Mouse (Mus musculus) CH12.LX (cell line): ENCODE measurements around the gene Pou3f4. TPM values are rescaled to one million over a fixed set of nuclear protein-coding genes. Genes with fewer than 3 reads are reported as not detected.

Experiments used
- DNase-seq: peaks from one replicate; pipeline ENCODE4 v3.0.0-alpha.2; 2013; ENCODE audit errors: extremely low read depth
- H3K27ac ChIP-seq: 2 replicates; pipeline ENCODE4 v1.5.1; 2012; ENCODE audit warnings: low read depth, mild to moderate bottlenecking, control low read depth, moderate library complexity; ENCODE audit not compliant: insufficient read depth
- H3K27me3 ChIP-seq: replicated peaks from 2 replicates; pipeline ENCODE3; 2012; ENCODE audit warnings: inconsistent platforms
- H3K36me3 ChIP-seq, 2 experiments: replicated peaks in 1 of 2; 2 replicates each; pipeline versions ENCODE3 to v1.6.1; 2012; ENCODE audit warnings: inconsistent platforms in 1 of 2, low read length in 1 of 2, mild to moderate bottlenecking in 1 of 2, mixed read lengths in 1 of 2, moderate library complexity in 1 of 2; ENCODE audit not compliant: control insufficient read depth in 1 of 2, insufficient read depth in 1 of 2
- H3K4me1 ChIP-seq, 2 experiments: 2 replicates each; pipeline ENCODE4 v1.6.1; 2012; ENCODE audit warnings: inconsistent platforms in 1 of 2, moderate library complexity in 1 of 2; ENCODE audit not compliant: insufficient read depth in 2 of 2, control insufficient read depth in 1 of 2
- H3K4me2 ChIP-seq: 2 replicates; pipeline ENCODE4 v1.6.1; 2012; ENCODE audit warnings: low read depth, mild to moderate bottlenecking, control low read depth; ENCODE audit not compliant: poor library complexity, insufficient read depth, severe bottlenecking
- H3K4me3 ChIP-seq, 3 experiments: fragments of 150-350 bp in 1 of 3; sonication (generic) in 1 of 3; replicated peaks in 1 of 3; 2 replicates each; pipeline versions ENCODE3 to v1.5.1; 2011 to 2012; ENCODE audit warnings: low read depth in 2 of 3, low read length in 2 of 3, mild to moderate bottlenecking in 2 of 3, moderate library complexity in 2 of 3, control low read depth in 1 of 3, improper control_type of control experiment in 1 of 3, inconsistent platforms in 1 of 3, mixed read lengths in 1 of 3; ENCODE audit not compliant: poor library complexity in 1 of 3
- H3K79me2 ChIP-seq: replicated peaks from 2 replicates; pipeline ENCODE4 v1.6.1; 2012; ENCODE audit warnings: mild to moderate bottlenecking, moderate library complexity; ENCODE audit not compliant: control insufficient read depth, poor library complexity, insufficient read depth, severe bottlenecking; ENCODE audit errors: extremely low read depth
- H3K9ac ChIP-seq: 2 replicates; pipeline ENCODE4 v1.6.1; 2012; ENCODE audit warnings: low read depth, mild to moderate bottlenecking, control low read depth, moderate library complexity; ENCODE audit not compliant: insufficient read depth
- H3K9me3 ChIP-seq: replicated peaks from 2 replicates; pipeline ENCODE3; 2012; ENCODE audit warnings: low read length, inconsistent platforms, mixed read lengths
- CHD2 ChIP-seq: IDR thresholded peaks from 2 replicates; pipeline ENCODE4 v1.6.1; 2011; ENCODE audit warnings: low read length, improper control_type of control experiment
- EP300 ChIP-seq: IDR thresholded peaks from 2 replicates; pipeline ENCODE4 v1.6.1; 2011; ENCODE audit warnings: low read length, improper control_type of control experiment
- GABPA ChIP-seq: IDR thresholded peaks from 2 replicates; pipeline ENCODE4 v1.6.1; 2012; ENCODE audit warnings: low read depth, low read length, improper control_type of control experiment, inconsistent platforms; ENCODE audit not compliant: insufficient replicate concordance
- HCFC1 ChIP-seq: IDR thresholded peaks from 2 replicates; pipeline ENCODE4 v1.6.1; 2012; ENCODE audit warnings: low read depth, mild to moderate bottlenecking, inconsistent platforms, low read length, improper control_type of control experiment
- IRF4 ChIP-seq: IDR thresholded peaks from 2 replicates; pipeline ENCODE4 v1.6.1; 2014; ENCODE audit warnings: low read depth, mild to moderate bottlenecking, inconsistent platforms, low read length, improper control_type of control experiment
- MAFK ChIP-seq: IDR thresholded peaks from 2 replicates; pipeline ENCODE4 v1.6.1; 2011; ENCODE audit warnings: low read length, improper control_type of control experiment; ENCODE audit not compliant: insufficient replicate concordance
- MAX ChIP-seq: IDR thresholded peaks from 2 replicates; pipeline ENCODE4 v1.6.1; 2011; ENCODE audit warnings: low read length, improper control_type of control experiment
- MEF2A ChIP-seq: IDR thresholded peaks from 2 replicates; pipeline ENCODE4 v1.6.1; 2014; ENCODE audit warnings: low read depth, mild to moderate bottlenecking, inconsistent platforms, low read length, improper control_type of control experiment, borderline replicate concordance
- MXI1 ChIP-seq: IDR thresholded peaks from 2 replicates; pipeline ENCODE4 v1.6.1; 2011; ENCODE audit warnings: mild to moderate bottlenecking, low read depth, low read length, improper control_type of control experiment
- NRF1 ChIP-seq: IDR thresholded peaks from 2 replicates; pipeline ENCODE4 v1.6.1; 2014; ENCODE audit warnings: low read depth, mild to moderate bottlenecking, inconsistent platforms, low read length, improper control_type of control experiment, moderate library complexity
- POLR2A ChIP-seq: IDR thresholded peaks from 2 replicates; pipeline ENCODE4 v1.6.1; 2011; ENCODE audit warnings: low read depth, mild to moderate bottlenecking, improper control_type of control experiment, low read length
- POLR2AphosphoS2 ChIP-seq: IDR thresholded peaks from 2 replicates; pipeline ENCODE4 v1.6.1; 2011; ENCODE audit warnings: low read depth, low read length, improper control_type of control experiment
- RAD21 ChIP-seq: IDR thresholded peaks from 2 replicates; pipeline ENCODE4 v1.6.1; 2011; ENCODE audit warnings: low read depth, mild to moderate bottlenecking, low read length, improper control_type of control experiment, moderate library complexity
- RCOR1 ChIP-seq: conservative IDR thresholded peaks from 2 replicates; pipeline ENCODE4 v1.6.1; 2012; ENCODE audit warnings: low read depth, mild to moderate bottlenecking, inconsistent platforms, low read length, improper control_type of control experiment
- SMC3 ChIP-seq: IDR thresholded peaks from 2 replicates; pipeline ENCODE4 v1.6.1; 2011; ENCODE audit warnings: low read depth, low read length, improper control_type of control experiment
- TBP ChIP-seq: conservative IDR thresholded peaks from 2 replicates; pipeline ENCODE4 v1.6.1; 2011; ENCODE audit warnings: low read depth, low read length, improper control_type of control experiment
- UBTF ChIP-seq: IDR thresholded peaks from 2 replicates; pipeline ENCODE4 v1.6.1; 2012; ENCODE audit warnings: low read depth, mild to moderate bottlenecking, inconsistent platforms, low read length, improper control_type of control experiment, moderate library complexity
- ZC3H11A ChIP-seq: IDR thresholded peaks from 2 replicates; pipeline ENCODE4 v1.6.1; 2012; ENCODE audit warnings: low read depth, mild to moderate bottlenecking, inconsistent platforms, low read length, improper control_type of control experiment
- ZKSCAN1 ChIP-seq: IDR thresholded peaks from 2 replicates; pipeline ENCODE4 v1.6.1; 2012; ENCODE audit warnings: low read depth, inconsistent platforms, low read length, improper control_type of control experiment, borderline replicate concordance
- ZMIZ1 ChIP-seq: IDR thresholded peaks from 2 replicates; pipeline ENCODE4 v1.6.1; 2012; ENCODE audit warnings: low read depth, mild to moderate bottlenecking, inconsistent platforms, low read length, improper control_type of control experiment
- dilution Hi-C: fragments of 300-500 bp; cut with MboI; formaldehyde crosslinking; loops from 2 replicates; pipeline ENCODE4 v1.14.3; 2020; ENCODE audit warnings: low sequenced_read_pairs; ENCODE audit not compliant: extremely low pct_unique_long_range_greater_than_20kb, extremely low pct_ligation_motif_present
- in situ Hi-C: fragments of 300-500 bp; cut with MboI; formaldehyde crosslinking; loops from 3 replicates; pipeline ENCODE4 v1.14.3; 2019; ENCODE audit warnings: low sequenced_read_pairs, low pct_ligation_motif_present, low pct_unique_long_range_greater_than_20kb, mixed read lengths
- polyA plus RNA-seq: library from polyadenylated mRNA; unstranded; fragments of >175 nt; gene quantifications from 2 replicates; pipeline ENCODE4 v1.2.1, GENCODE M21; 2012; ENCODE audit warnings: low read depth; ENCODE audit not compliant: insufficient read length
- total RNA-seq, 2 experiments: library from RNA; depleted of rRNA; stranded (reverse); fragments of 300-350 nt in 1 of 2; fragments of >200 nt in 1 of 2; gene quantifications; 2 replicates each; pipeline ENCODE4 v1.2.3; 2012 to 2014

Pou3f4 gene
- total and polyA plus RNA-seq, 3 experiments: not detected

DNA sequence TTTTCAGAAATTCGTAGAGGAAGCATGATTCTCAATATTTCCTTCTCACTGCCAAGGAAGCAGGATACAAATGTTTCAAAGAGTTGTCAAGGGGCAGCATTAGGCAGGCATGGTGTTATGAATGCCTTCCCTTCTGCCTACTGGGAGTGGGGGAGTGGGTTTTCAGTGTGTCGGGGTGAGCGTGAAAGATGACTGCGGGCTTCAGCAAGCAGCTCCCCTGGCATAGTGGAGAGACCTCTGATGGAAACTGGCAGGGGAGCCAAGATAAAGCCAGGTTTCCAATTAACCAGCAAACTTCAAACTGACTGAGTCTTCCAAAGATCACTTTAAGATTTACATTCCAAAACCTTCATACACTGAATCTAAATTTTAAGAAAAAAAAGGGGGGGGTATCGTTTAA, 679 bp upstream of the Pou3f4 start:
- in situ Hi-C loops (no loop called here), dilution Hi-C loops (no loop called here)
- Histone ChIP-seq H3K36me3 (no peaks in the 10 kb centered on the region), H3K4me3 (no peak overlapping the region), H3K27me3 (no peaks in the 10 kb centered on the region), H3K79me2 (no peaks in the 10 kb centered on the region), H3K27ac (no peak overlapping the region), H3K9me3 (peaks cover 24% of the 10 kb centered on the region), H3K4me2 (no peak overlapping the region), H3K9ac (no peak overlapping the region), H3K4me1 (no peaks in the 10 kb centered on the region)
- DNase-seq: no peak
- no peak for TF ChIP-seq HCFC1

DNA sequence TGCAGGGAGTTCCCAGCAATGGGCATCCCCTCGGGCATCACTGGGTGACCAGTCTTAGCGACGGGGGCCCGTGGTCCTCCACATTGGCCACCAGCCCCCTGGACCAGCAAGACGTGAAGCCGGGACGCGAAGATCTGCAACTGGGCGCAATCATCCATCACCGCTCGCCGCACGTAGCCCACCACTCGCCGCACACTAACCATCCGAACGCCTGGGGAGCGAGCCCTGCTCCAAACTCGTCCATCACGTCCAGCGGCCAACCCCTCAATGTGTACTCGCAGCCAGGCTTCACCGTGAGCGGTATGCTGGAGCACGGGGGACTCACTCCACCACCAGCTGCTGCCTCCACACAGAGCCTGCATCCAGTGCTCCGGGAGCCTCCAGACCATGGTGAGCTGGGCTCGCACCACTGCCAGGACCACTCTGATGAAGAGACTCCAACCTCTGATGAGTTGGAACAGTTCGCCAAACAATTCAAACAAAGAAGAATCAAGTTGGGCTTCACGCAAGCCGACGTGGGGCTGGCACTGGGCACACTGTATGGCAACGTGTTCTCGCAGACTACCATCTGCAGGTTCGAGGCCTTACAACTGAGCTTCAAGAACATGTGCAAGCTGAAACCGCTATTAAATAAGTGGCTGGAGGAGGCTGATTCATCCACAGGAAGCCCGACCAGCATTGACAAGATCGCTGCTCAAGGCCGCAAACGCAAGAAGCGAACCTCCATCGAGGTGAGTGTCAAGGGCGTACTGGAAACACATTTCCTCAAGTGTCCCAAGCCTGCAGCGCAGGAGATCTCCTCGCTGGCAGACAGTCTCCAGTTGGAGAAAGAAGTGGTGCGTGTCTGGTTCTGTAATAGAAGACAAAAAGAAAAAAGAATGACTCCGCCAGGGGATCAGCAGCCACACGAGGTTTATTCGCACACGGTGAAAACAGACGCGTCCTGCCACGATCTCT, 790 bp downstream of the Pou3f4 start:
- no peak overlapping the region for H3K9ac ChIP-seq
- H3K4me2 ChIP-seq: no peak overlapping the region
- H3K9me3 ChIP-seq: peaks cover 24% of the 10 kb centered on the region
- no peak overlapping the region for H3K27ac ChIP-seq
- H3K4me3 ChIP-seq: no peak overlapping the region
- no peaks in the 10 kb centered on the region for H3K4me1 ChIP-seq
- no peaks in the 10 kb centered on the region for H3K79me2 ChIP-seq
- no peak for DNase-seq
- dilution Hi-C loops: no loop called here
- in situ Hi-C loops: no loop called here
- H3K27me3 ChIP-seq: no peaks in the 10 kb centered on the region
- no peaks in the 10 kb centered on the region for H3K36me3 ChIP-seq
- TF ChIP-seq UBTF (no peak), POLR2A (no peak)

DNA sequence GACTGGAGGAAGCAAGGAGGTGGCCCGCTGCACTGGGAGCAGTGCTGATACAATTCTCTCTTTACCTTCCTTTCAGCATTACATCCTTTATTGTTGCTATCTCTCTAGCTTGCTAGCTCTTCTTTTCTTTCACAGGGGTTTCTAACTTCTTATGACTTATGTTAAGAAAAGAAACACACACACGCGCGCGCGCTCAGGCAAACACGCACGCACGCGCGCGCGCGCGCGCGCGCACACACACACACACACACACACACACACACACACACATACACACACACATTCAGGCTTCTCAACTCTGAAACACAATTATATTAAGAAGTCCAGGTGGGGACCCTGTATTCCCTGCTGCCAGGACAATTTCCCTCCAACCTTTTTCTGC, 1.5 kb downstream of the Pou3f4 start:
- Histone ChIP-seq H3K4me1 (no peaks in the 10 kb centered on the region), H3K4me3 (no peak overlapping the region), H3K27ac (no peak overlapping the region)
- in situ Hi-C loops: no loop called here
- TF ChIP-seq IRF4: no peak
- no peak for TF ChIP-seq EP300
- no peak for TF ChIP-seq GABPA
- TF ChIP-seq ZMIZ1: no peak
- TF ChIP-seq CHD2: no peak
- no peak for TF ChIP-seq POLR2A
- no peak for TF ChIP-seq NRF1
- no peak for TF ChIP-seq MAFK
- no peak for TF ChIP-seq ZKSCAN1
- TF ChIP-seq MAX: no peak
- no peak for TF ChIP-seq RAD21
- no peak for TF ChIP-seq SMC3
- no peak for TF ChIP-seq TBP
- TF ChIP-seq MXI1: no peak
- TF ChIP-seq ZC3H11A: no peak
- no peak for TF ChIP-seq MEF2A
- TF ChIP-seq RCOR1: no peak
- TF ChIP-seq POLR2AphosphoS2: no peak
- TF ChIP-seq, all 38 proteins: peak for 0
- Histone ChIP-seq H3K4me2 (no peak overlapping the region), H3K79me2 (no peaks in the 10 kb centered on the region), H3K9me3 (peaks cover 24% of the 10 kb centered on the region), H3K27me3 (no peaks in the 10 kb centered on the region), H3K9ac (no peak overlapping the region), H3K36me3 (no peaks in the 10 kb centered on the region)
- dilution Hi-C loops: no loop called here
- no peak for DNase-seq
